Mouse (Mus musculus): ENCODE measurements around the gene Utrn. TPM values are rescaled to one million over a fixed set of nuclear protein-coding genes. Genes with fewer than 3 reads are reported as not detected.

The Utrn gene
- polyA plus RNA-seq, 1 experiment: 14.5 TPM

GRCm38 (mm10) chr10:12724247-12725001, 144.7 kb downstream of the Utrn start:
- TF ChIP-seq CTCF (IDR thresholded peaks at IDR 0.05; ENCODE audit: borderline replicate concordance, extremely low read depth, insufficient read depth, insufficient read length) (no peak), POLR2A (IDR thresholded peaks at IDR 0.05; ENCODE audit: borderline replicate concordance, extremely low read depth, insufficient read depth, insufficient read length, poor library complexity, severe bottlenecking) (no peak)
- DNase-seq (ENCODE audit: low read depth): peak; percentile 69

GRCm38 (mm10) chr10:12723269-12723668, 145.9 kb downstream of the Utrn start:
- DNase-seq (ENCODE audit: low read depth): no peak
- no peak for TF ChIP-seq CTCF (IDR thresholded peaks at IDR 0.05; ENCODE audit: borderline replicate concordance, extremely low read depth, insufficient read depth, insufficient read length)
- no peak for TF ChIP-seq POLR2A (IDR thresholded peaks at IDR 0.05; ENCODE audit: borderline replicate concordance, extremely low read depth, insufficient read depth, insufficient read length, poor library complexity, severe bottlenecking)

- TF ChIP-seq POLR2A (IDR thresholded peaks at IDR 0.05; ENCODE audit: borderline replicate concordance, extremely low read depth, insufficient read depth, insufficient read length, poor library complexity, severe bottlenecking): no peak
- no peak for TF ChIP-seq CTCF (IDR thresholded peaks at IDR 0.05; ENCODE audit: borderline replicate concordance, extremely low read depth, insufficient read depth, insufficient read length)
- DNase-seq (ENCODE audit: low read depth): no peak
Measured at GRCm38 (mm10) chr10:12722111-12722510, 147.1 kb downstream of the Utrn start.

- no peak for DNase-seq (ENCODE audit: low read depth)
Measured at GRCm38 (mm10) chr10:12718386-12718785, 150.8 kb downstream of the Utrn start.

GRCm38 (mm10) chr10:12717381-12717780, 151.8 kb downstream of the Utrn start:
- no peak for DNase-seq (ENCODE audit: low read depth)
- no peak for TF ChIP-seq POLR2A (IDR thresholded peaks at IDR 0.05; ENCODE audit: borderline replicate concordance, extremely low read depth, insufficient read depth, insufficient read length, poor library complexity, severe bottlenecking)
- no peak for TF ChIP-seq CTCF (IDR thresholded peaks at IDR 0.05; ENCODE audit: borderline replicate concordance, extremely low read depth, insufficient read depth, insufficient read length)

More at GRCm38 (mm10) chr10:12718386-12718785, 150.8 kb downstream of the Utrn start:
- TF ChIP-seq POLR2A (IDR thresholded peaks at IDR 0.05; ENCODE audit: borderline replicate concordance, extremely low read depth, insufficient read depth, insufficient read length, poor library complexity, severe bottlenecking) (no peak), CTCF (IDR thresholded peaks at IDR 0.05; ENCODE audit: borderline replicate concordance, extremely low read depth, insufficient read depth, insufficient read length) (no peak)

- no peak for DNase-seq (ENCODE audit: low read depth)
- TF ChIP-seq POLR2A (IDR thresholded peaks at IDR 0.05; ENCODE audit: borderline replicate concordance, extremely low read depth, insufficient read depth, insufficient read length, poor library complexity, severe bottlenecking) (no peak), CTCF (IDR thresholded peaks at IDR 0.05; ENCODE audit: borderline replicate concordance, extremely low read depth, insufficient read depth, insufficient read length) (no peak)
Measured at GRCm38 (mm10) chr10:12716657-12717327, 152.4 kb downstream of the Utrn start.

- DNase-seq (ENCODE audit: low read depth): no peak
- TF ChIP-seq CTCF (IDR thresholded peaks at IDR 0.05; ENCODE audit: borderline replicate concordance, extremely low read depth, insufficient read depth, insufficient read length) (no peak), POLR2A (IDR thresholded peaks at IDR 0.05; ENCODE audit: borderline replicate concordance, extremely low read depth, insufficient read depth, insufficient read length, poor library complexity, severe bottlenecking) (no peak)
Measured at GRCm38 (mm10) chr10:12713236-12713855, 155.8 kb downstream of the Utrn start.

- no peak for TF ChIP-seq POLR2A (IDR thresholded peaks at IDR 0.05; ENCODE audit: borderline replicate concordance, extremely low read depth, insufficient read depth, insufficient read length, poor library complexity, severe bottlenecking)
- TF ChIP-seq CTCF (IDR thresholded peaks at IDR 0.05; ENCODE audit: borderline replicate concordance, extremely low read depth, insufficient read depth, insufficient read length): no peak
- DNase-seq (ENCODE audit: low read depth): peak; percentile 18
Measured at GRCm38 (mm10) chr10:12711332-12711831, 157.8 kb downstream of the Utrn start.

GRCm38 (mm10) chr10:12706516-12706915, 162.6 kb downstream of the Utrn start:
- TF ChIP-seq CTCF (IDR thresholded peaks at IDR 0.05; ENCODE audit: borderline replicate concordance, extremely low read depth, insufficient read depth, insufficient read length): no peak
- no peak for TF ChIP-seq POLR2A (IDR thresholded peaks at IDR 0.05; ENCODE audit: borderline replicate concordance, extremely low read depth, insufficient read depth, insufficient read length, poor library complexity, severe bottlenecking)
- DNase-seq (ENCODE audit: low read depth): no peak

GRCm38 (mm10) chr10:12705990-12706389, 163.2 kb downstream of the Utrn start:
- TF ChIP-seq CTCF (IDR thresholded peaks at IDR 0.05; ENCODE audit: borderline replicate concordance, extremely low read depth, insufficient read depth, insufficient read length): no peak
- TF ChIP-seq POLR2A (IDR thresholded peaks at IDR 0.05; ENCODE audit: borderline replicate concordance, extremely low read depth, insufficient read depth, insufficient read length, poor library complexity, severe bottlenecking): no peak
- no peak for DNase-seq (ENCODE audit: low read depth)

- no peak for TF ChIP-seq POLR2A (IDR thresholded peaks at IDR 0.05; ENCODE audit: borderline replicate concordance, extremely low read depth, insufficient read depth, insufficient read length, poor library complexity, severe bottlenecking)
- TF ChIP-seq CTCF (IDR thresholded peaks at IDR 0.05; ENCODE audit: borderline replicate concordance, extremely low read depth, insufficient read depth, insufficient read length): no peak
- DNase-seq (ENCODE audit: low read depth): no peak
Measured at GRCm38 (mm10) chr10:12704290-12704689, 164.9 kb downstream of the Utrn start.
